Mouse (Mus musculus): ENCODE results near the gene Bnc2. TPM values are rescaled to one million over a fixed set of nuclear protein-coding genes. Genes with fewer than 3 reads are reported as not detected.

Bnc2 gene
- polyA plus RNA-seq, 1 experiment = 0.73 TPM

- H3K27ac ChIP-seq (ENCODE audit: insufficient read depth, low read length) = no peak overlapping the region
- TF ChIP-seq POLR2A (IDR thresholded peaks at IDR 0.05; ENCODE audit: extremely low read depth, insufficient read depth, low read length) (no peak), CTCF (IDR thresholded peaks at IDR 0.05; ENCODE audit: extremely low read depth, insufficient read depth, low read length) (no peak)
- no peaks in the 10 kb centered on the region for H3K4me1 ChIP-seq (ENCODE audit: control insufficient read depth, insufficient read depth, low read length)
Observed at GRCm38 (mm10) chr4:84453586-84453985, 221.5 kb downstream of the Bnc2 start.

GRCm38 (mm10) chr4:84452642-84453041, 222.4 kb downstream of the Bnc2 start:
- TF ChIP-seq CTCF (IDR thresholded peaks at IDR 0.05; ENCODE audit: extremely low read depth, insufficient read depth, low read length) (no peak), POLR2A (IDR thresholded peaks at IDR 0.05; ENCODE audit: extremely low read depth, insufficient read depth, low read length) (no peak)
- Histone ChIP-seq H3K27ac (ENCODE audit: insufficient read depth, low read length) (no peak overlapping the region), H3K4me3 (ENCODE audit: insufficient read depth, low read length) (no peak overlapping the region), H3K4me1 (ENCODE audit: control insufficient read depth, insufficient read depth, low read length) (no peaks in the 10 kb centered on the region)

More at GRCm38 (mm10) chr4:84453586-84453985, 221.5 kb downstream of the Bnc2 start:
- H3K4me3 ChIP-seq (ENCODE audit: insufficient read depth, low read length) = no peak overlapping the region

GRCm38 (mm10) chr4:84449246-84450005, 225.6 kb downstream of the Bnc2 start:
- TF ChIP-seq POLR2A (IDR thresholded peaks at IDR 0.05; ENCODE audit: extremely low read depth, insufficient read depth, low read length) = no peak
- TF ChIP-seq CTCF (IDR thresholded peaks at IDR 0.05; ENCODE audit: extremely low read depth, insufficient read depth, low read length) = no peak
- H3K4me3 ChIP-seq (ENCODE audit: insufficient read depth, low read length) = no peak overlapping the region
- H3K27ac ChIP-seq (ENCODE audit: insufficient read depth, low read length) = no peak overlapping the region
- H3K4me1 ChIP-seq (ENCODE audit: control insufficient read depth, insufficient read depth, low read length) = no peaks in the 10 kb centered on the region

GRCm38 (mm10) chr4:84433324-84433723, 241.8 kb downstream of the Bnc2 start:
- H3K27ac ChIP-seq (ENCODE audit: insufficient read depth, low read length) = no peak overlapping the region
- TF ChIP-seq POLR2A (IDR thresholded peaks at IDR 0.05; ENCODE audit: extremely low read depth, insufficient read depth, low read length) = no peak
- TF ChIP-seq CTCF (IDR thresholded peaks at IDR 0.05; ENCODE audit: extremely low read depth, insufficient read depth, low read length) = no peak
- H3K4me1 ChIP-seq (ENCODE audit: control insufficient read depth, insufficient read depth, low read length) = no peaks in the 10 kb centered on the region
- H3K4me3 ChIP-seq (ENCODE audit: insufficient read depth, low read length) = no peak overlapping the region

- no peak overlapping the region for H3K4me3 ChIP-seq (ENCODE audit: insufficient read depth, low read length)
- no peaks in the 10 kb centered on the region for H3K4me1 ChIP-seq (ENCODE audit: control insufficient read depth, insufficient read depth, low read length)
- no peak overlapping the region for H3K27ac ChIP-seq (ENCODE audit: insufficient read depth, low read length)
- no peak for TF ChIP-seq CTCF (IDR thresholded peaks at IDR 0.05; ENCODE audit: extremely low read depth, insufficient read depth, low read length)
- no peak for TF ChIP-seq POLR2A (IDR thresholded peaks at IDR 0.05; ENCODE audit: extremely low read depth, insufficient read depth, low read length)
Observed at GRCm38 (mm10) chr4:84431677-84432515, 243.2 kb downstream of the Bnc2 start.

- Histone ChIP-seq H3K27ac (ENCODE audit: insufficient read depth, low read length) (no peak overlapping the region), H3K4me3 (ENCODE audit: insufficient read depth, low read length) (no peak overlapping the region)
- TF ChIP-seq POLR2A (IDR thresholded peaks at IDR 0.05; ENCODE audit: extremely low read depth, insufficient read depth, low read length) (no peak), CTCF (IDR thresholded peaks at IDR 0.05; ENCODE audit: extremely low read depth, insufficient read depth, low read length) (no peak)
Observed at GRCm38 (mm10) chr4:84427955-84428354, 247.1 kb downstream of the Bnc2 start.

GRCm38 (mm10) chr4:84411431-84411830, 263.6 kb downstream of the Bnc2 start:
- H3K4me3 ChIP-seq (ENCODE audit: insufficient read depth, low read length) = no peak overlapping the region
- no peaks in the 10 kb centered on the region for H3K4me1 ChIP-seq (ENCODE audit: control insufficient read depth, insufficient read depth, low read length)
- H3K27ac ChIP-seq (ENCODE audit: insufficient read depth, low read length) = no peak overlapping the region
- TF ChIP-seq POLR2A (IDR thresholded peaks at IDR 0.05; ENCODE audit: extremely low read depth, insufficient read depth, low read length) (no peak), CTCF (IDR thresholded peaks at IDR 0.05; ENCODE audit: extremely low read depth, insufficient read depth, low read length) (no peak)

More at GRCm38 (mm10) chr4:84427955-84428354, 247.1 kb downstream of the Bnc2 start:
- no peaks in the 10 kb centered on the region for H3K4me1 ChIP-seq (ENCODE audit: control insufficient read depth, insufficient read depth, low read length)

- no peak overlapping the region for H3K27ac ChIP-seq (ENCODE audit: insufficient read depth, low read length)
- H3K4me3 ChIP-seq (ENCODE audit: insufficient read depth, low read length) = no peak overlapping the region
- H3K4me1 ChIP-seq (ENCODE audit: control insufficient read depth, insufficient read depth, low read length) = no peaks in the 10 kb centered on the region
- TF ChIP-seq POLR2A (IDR thresholded peaks at IDR 0.05; ENCODE audit: extremely low read depth, insufficient read depth, low read length) (no peak), CTCF (IDR thresholded peaks at IDR 0.05; ENCODE audit: extremely low read depth, insufficient read depth, low read length) (no peak)
Observed at GRCm38 (mm10) chr4:84407328-84408028, 267.6 kb downstream of the Bnc2 start.
